Mouse (Mus musculus): Measurements from ENCODE around the gene Map3k6. TPM values are rescaled to one million over a fixed set of nuclear protein-coding genes. Genes with fewer than 3 reads are reported as not detected.
A peak's percentile ranks its signal among the peaks of the same experiment; 100 is the strongest.

The Map3k6 gene
- polyA plus RNA-seq, 1 experiment from 2014 or later: 2.8 TPM

DNA sequence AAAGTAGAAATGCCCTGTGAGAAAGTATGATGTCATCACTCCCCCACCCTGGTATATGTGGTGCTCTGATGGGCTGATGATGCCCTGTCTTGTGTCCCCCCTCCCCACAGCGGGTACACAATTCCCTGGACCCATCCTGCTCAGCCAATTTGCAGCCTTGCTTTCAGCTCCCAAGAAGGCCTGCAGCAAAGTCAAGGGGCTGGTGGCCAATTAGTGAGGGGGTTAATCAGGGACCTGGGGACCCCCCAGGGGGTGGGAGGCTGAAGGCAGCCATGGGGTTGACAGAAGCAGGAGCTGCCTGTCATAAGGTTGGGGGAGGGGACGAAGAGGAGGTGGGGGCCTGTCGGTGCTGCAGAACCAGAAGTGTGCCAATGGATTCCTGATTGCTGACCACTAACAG lies 37.0 kb upstream of the Map3k6 start:
- Histone ChIP-seq H3K27ac (no peak overlapping the region), H3K36me3 (0 out of 2 replicates have a peak, but pooled peaks cover 3% of the 10 kb centered on the region), H3K4me2 (no peak overlapping the region), H3K27me3 (replicated peaks) (peaks cover 18% of the 10 kb centered on the region), H3K9ac (no peak overlapping the region), H3K9me3 (replicated peaks) (no peaks in the 10 kb centered on the region), H3K4me1 (peaks cover 33% of the 10 kb centered on the region), H3K4me3 (no peak overlapping the region)
- 36% methylated on average over 3 of the region's 3 CpGs for WGBS (ENCODE audit: insufficient replicate concordance)
- ATAC-seq: no peak

DNA sequence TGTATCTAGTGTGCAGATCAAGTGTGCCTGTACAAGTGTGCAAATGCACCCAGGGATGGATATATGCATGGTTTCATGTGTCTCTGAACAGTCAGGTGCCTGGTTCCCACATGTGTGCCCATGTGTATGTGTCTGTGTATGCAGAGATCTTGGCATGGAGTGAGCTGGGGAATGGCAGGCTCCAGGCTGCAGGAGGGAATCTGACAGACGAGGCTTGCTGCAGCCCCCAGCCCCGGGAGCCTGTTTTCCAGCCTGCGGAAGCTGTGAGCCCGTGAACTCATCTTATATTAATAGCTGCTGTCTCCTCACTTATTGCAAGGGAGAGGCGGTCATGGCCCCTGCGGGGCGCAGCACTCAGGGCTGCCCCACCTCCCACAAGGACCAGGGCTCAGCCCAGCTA lies 36.2 kb upstream of the Map3k6 start:
- Histone ChIP-seq H3K4me2 (no peak overlapping the region), H3K4me3 (no peak overlapping the region), H3K27me3 (replicated peaks) (peaks cover 26% of the 10 kb centered on the region), H3K9ac (no peak overlapping the region), H3K27ac (no peak overlapping the region; the same call in 1 of the 2 replicates), H3K36me3 (no peaks in the 10 kb centered on the region), H3K4me1 (peaks cover 28% of the 10 kb centered on the region), H3K9me3 (replicated peaks) (no peaks in the 10 kb centered on the region)
- 52% methylated on average over 7 of the region's 7 CpGs for whole genome bisulfite sequencing (ENCODE audit: insufficient replicate concordance)
- ATAC-seq: no peak

DNA sequence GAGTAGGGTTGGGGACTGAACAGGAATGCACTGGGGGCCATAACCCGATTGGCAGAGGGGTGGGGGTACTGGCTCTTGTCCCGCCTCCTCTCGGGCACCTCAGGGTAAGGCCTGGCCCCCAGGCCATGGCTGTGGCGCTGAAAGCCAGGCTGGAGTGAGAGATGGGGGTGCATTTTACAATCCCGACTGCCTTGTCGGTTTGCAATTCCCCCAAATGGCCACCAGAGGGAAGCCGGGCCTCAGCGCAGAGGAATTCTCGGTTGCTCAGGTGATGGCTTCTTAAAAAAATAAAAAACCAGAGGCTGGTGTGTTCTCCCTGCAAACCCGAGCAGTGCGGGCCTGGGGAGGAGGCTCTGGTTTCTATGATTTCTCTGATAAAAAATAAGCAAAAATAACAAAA lies 31.3 kb upstream of the Map3k6 start:
- WGBS (ENCODE audit: insufficient replicate concordance): 3% methylated on average over 11 of the region's 11 CpGs

DNA sequence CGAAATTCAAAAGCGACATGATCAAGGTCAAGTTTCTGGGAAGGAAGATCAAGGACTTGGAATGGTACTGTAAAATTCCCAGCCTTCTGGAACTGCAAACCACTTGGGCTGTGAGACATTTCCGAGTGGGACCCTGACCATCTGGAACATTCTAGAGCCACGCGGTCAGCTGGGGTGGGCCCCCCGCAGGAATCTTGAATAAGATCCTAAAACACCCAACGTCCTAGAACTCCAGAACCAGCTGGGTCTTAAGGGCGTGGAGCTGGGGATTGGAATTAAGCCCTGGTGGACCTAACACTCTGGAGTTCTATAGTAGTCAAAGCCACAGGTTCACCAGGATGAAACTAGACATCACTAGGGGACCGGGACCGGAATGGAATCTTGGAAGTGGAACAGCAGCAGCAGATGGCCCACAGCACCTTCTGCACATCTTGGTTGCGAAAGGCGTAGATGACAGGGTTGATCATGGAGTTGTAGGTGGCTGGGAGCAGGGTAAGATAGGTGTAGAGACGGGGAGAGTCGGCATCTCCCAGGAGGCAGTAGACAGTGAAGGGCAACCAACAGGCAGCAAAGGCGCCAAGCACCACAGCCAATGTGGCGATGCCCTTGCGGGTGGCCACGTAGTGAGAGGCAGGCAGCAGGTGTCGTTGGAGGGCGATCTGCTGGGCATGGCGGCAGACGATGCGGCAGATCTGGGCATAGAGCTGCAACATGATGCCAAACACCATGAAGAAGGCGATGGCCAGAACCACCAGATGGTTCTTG lies 30.4 kb upstream of the Map3k6 start:
- no peak for ATAC-seq
- Histone ChIP-seq H3K4me3 (no peak overlapping the region), H3K4me2 (no peak overlapping the region), H3K27ac (no peak overlapping the region), H3K36me3 (no peaks in the 10 kb centered on the region), H3K9ac (no peak overlapping the region), H3K27me3 (replicated peaks) (peaks cover 74% of the 10 kb centered on the region), H3K9me3 (replicated peaks) (no peaks in the 10 kb centered on the region), H3K4me1 (peaks cover 19% of the 10 kb centered on the region)
- 84% methylated on average over 24 of the region's 24 CpGs for WGBS (ENCODE audit: insufficient replicate concordance)

More for the DNA sequence above, 31.3 kb upstream of the Map3k6 start:
- no peaks in the 10 kb centered on the region for H3K9me3 ChIP-seq (replicated peaks)
- H3K27me3 ChIP-seq (replicated peaks): peaks cover 73% of the 10 kb centered on the region
- H3K27ac ChIP-seq: no peak overlapping the region
- no peak overlapping the region for H3K9ac ChIP-seq
- no peaks in the 10 kb centered on the region for H3K36me3 ChIP-seq
- no peak overlapping the region for H3K4me2 ChIP-seq
- H3K4me1 ChIP-seq: peaks cover 22% of the 10 kb centered on the region
- no peak for ATAC-seq
- no peak overlapping the region for H3K4me3 ChIP-seq

DNA sequence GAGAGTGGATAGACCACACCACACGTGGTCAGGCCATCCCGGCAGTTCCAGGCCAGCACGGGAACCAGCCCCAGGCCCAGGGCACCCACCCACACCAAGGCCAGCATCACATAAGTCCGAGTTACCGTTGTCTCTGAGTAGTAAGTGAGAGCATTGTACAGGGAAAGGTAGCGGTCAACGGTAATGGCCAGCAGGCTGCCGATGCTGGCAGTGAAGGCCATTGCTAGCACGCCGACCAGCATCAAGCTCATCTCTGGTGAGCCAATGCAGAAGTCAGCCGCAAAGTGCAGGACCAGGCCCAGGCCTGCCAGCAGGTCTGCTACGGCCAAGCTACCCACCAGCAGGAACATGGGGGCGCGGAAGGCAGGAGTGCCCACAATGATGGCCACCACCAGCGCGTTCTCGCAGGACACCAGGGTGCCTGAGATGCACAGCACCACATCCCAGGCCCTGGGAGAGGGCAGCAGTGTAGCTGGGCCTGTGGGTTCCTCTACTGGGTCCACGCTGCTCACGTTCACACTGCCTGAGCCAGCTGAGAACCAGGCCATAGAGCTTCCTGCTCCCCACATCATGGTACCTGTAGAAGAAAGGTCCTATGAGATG lies 29.7 kb upstream of the Map3k6 start:
- Histone ChIP-seq H3K4me3 (no peak overlapping the region), H3K9ac (no peak overlapping the region), H3K9me3 (replicated peaks) (no peaks in the 10 kb centered on the region), H3K4me2 (no peak overlapping the region), H3K27ac (no peak overlapping the region), H3K36me3 (no peaks in the 10 kb centered on the region), H3K4me1 (peaks cover 19% of the 10 kb centered on the region), H3K27me3 (replicated peaks) (peaks cover 80% of the 10 kb centered on the region)
- 81% methylated on average over 19 of the region's 19 CpGs for WGBS (ENCODE audit: insufficient replicate concordance)
- no peak for ATAC-seq

GRCm38 (mm10) chr4:133211751-133212561 lies 28.7 kb upstream of the Map3k6 start, which contains the start of the genes Cd164l2 and Gpr3:
Gene Cd164l2, plus strand, starts transcription at chr4:133212131.
Gene Gpr3, minus strand, starts transcription at chr4:133212536.
- Histone ChIP-seq H3K4me1 (peaks cover 19% of the 10 kb centered on the region), H3K9ac (peak within 1 kb of the TSS; percentile 54), H3K4me2 (peak within 1 kb of the TSS; percentile 95), H3K27ac (no peak within 1 kb of the TSS), H3K36me3 (no peaks in the 10 kb centered on the region), H3K9me3 (replicated peaks) (no peaks in the 10 kb centered on the region), H3K27me3 (replicated peaks) (peaks cover 86% of the 10 kb centered on the region), H3K4me3 (peak within 1 kb of the TSS; percentile 65)
- 2% methylated on average over 52 of the region's 52 CpGs for WGBS (ENCODE audit: insufficient replicate concordance)
- ATAC-seq: peak; percentile 36; the same call in 1 of the 2 replicates

DNA sequence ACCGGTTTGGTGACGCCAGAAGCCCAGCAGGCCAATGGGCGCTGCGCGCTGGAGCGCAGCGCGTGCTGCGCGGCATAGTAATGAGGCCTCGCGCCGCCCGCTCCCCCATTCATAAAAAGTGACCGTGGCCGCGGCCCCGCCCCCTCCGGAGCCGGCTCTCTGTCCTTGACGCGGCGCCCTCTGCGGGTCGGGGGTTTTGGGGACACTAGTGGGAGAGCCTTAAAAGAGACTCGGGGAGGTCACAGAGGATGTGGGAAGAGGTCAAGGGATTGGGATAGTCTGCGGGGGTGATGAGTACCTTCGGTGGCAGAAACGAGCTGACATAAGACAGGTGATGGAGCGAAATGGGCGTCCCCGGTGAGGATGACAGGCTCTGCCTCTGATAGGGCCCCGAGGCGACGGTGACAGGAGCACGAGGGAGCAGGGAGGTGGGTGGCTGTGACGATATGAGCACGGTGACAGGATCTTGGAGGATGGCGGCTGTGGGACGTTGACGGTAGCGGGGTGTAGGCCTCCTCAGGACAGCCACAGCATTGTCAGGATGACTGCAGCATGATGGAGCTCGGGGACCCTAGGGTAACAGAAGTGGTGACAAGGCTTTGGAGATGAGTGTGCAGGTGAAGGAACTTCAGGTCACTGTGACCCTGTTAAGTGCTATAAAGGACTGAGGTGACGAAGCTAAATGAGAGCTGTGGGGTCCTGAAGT lies 27.9 kb upstream of the Map3k6 start:
- WGBS (ENCODE audit: insufficient replicate concordance): 3% methylated on average over 44 of the region's 44 CpGs
- Histone ChIP-seq H3K9me3 (replicated peaks) (no peaks in the 10 kb centered on the region), H3K4me3 (peak overlapping the region; percentile 65), H3K4me2 (peak overlapping the region; percentile 95), H3K27ac (no peak overlapping the region), H3K9ac (peak overlapping the region; percentile 54; the same call in 1 of the 2 replicates), H3K4me1 (peaks cover 19% of the 10 kb centered on the region), H3K36me3 (no peaks in the 10 kb centered on the region), H3K27me3 (replicated peaks) (peaks cover 92% of the 10 kb centered on the region)
- ATAC-seq: peak; percentile 79

GRCm38 (mm10) chr4:133213268-133213590 lies 27.4 kb upstream of the Map3k6 start:
- peaks cover 92% of the 10 kb centered on the region for H3K27me3 ChIP-seq (replicated peaks)
- WGBS (ENCODE audit: insufficient replicate concordance): 4% methylated on average over 9 of the region's 9 CpGs
- H3K4me1 ChIP-seq: peaks cover 19% of the 10 kb centered on the region
- H3K9me3 ChIP-seq (replicated peaks): no peaks in the 10 kb centered on the region
- H3K27ac ChIP-seq: no peak overlapping the region
- no peak overlapping the region for H3K4me3 ChIP-seq
- peak overlapping the region; percentile 95 for H3K4me2 ChIP-seq
- ATAC-seq: no peak
- H3K9ac ChIP-seq: no peak overlapping the region
- H3K36me3 ChIP-seq: no peaks in the 10 kb centered on the region

DNA sequence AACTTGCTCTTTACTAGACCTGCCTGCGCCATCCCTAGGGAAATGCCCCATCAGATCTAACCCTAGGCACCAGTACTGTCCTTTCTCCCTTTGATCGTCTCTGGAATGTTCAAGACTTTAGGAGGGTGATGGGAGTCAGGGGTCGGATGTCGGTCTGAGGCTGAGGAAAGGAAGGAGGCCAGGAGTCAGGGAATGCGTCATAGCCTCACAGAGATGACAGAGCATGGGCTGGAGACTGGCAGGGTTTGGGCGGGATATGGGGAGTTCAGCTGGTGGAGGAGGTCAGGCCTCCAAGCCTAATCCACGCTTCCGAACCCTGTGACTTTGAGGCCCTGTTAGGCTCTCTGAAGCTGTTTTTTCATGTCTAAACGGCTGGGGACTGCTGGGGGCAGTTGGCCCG lies 27.0 kb upstream of the Map3k6 start:
- H3K27me3 ChIP-seq (replicated peaks): peaks cover 92% of the 10 kb centered on the region
- 27% methylated on average over 10 of the region's 10 CpGs for WGBS (ENCODE audit: insufficient replicate concordance)
- no peak overlapping the region for H3K4me3 ChIP-seq
- H3K4me1 ChIP-seq: peaks cover 19% of the 10 kb centered on the region
- ATAC-seq: no peak
- H3K36me3 ChIP-seq: no peaks in the 10 kb centered on the region
- peak overlapping the region; percentile 95; the same call in 1 of the 2 replicates for H3K4me2 ChIP-seq
- H3K27ac ChIP-seq: no peak overlapping the region
- H3K9me3 ChIP-seq (replicated peaks): no peaks in the 10 kb centered on the region
- H3K9ac ChIP-seq: no peak overlapping the region

DNA sequence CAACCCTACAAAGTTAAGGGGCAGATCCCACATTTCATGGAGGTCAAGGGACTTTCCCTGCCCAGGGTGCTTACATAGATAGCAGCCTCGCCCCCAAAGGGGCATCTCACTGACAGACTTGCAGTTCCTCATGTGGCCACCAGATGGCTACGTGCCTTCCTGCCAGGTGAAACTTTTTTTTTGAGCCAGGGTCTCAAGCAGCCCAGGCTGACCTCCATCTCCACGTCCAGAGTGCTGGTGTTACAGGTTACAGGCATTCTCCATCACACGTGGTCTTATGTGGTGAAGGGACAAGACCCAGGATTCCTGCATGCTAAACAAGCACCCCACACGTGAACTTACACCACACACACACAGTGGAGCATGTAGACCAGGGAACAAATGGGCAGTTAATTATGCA lies 23.0 kb upstream of the Map3k6 start:
- ATAC-seq: no peak
- H3K27me3 ChIP-seq (replicated peaks): peaks cover 92% of the 10 kb centered on the region
- WGBS (ENCODE audit: insufficient replicate concordance): 5% methylated on average over 5 of the region's 5 CpGs
- H3K27ac ChIP-seq: no peak overlapping the region
- no peak overlapping the region for H3K4me3 ChIP-seq
- no peaks in the 10 kb centered on the region for H3K9me3 ChIP-seq (replicated peaks)
- no peak overlapping the region for H3K9ac ChIP-seq
- H3K4me1 ChIP-seq: peaks cover 19% of the 10 kb centered on the region
- H3K36me3 ChIP-seq: no peaks in the 10 kb centered on the region
- no peak overlapping the region for H3K4me2 ChIP-seq

- Histone ChIP-seq H3K4me1 (peaks cover 9% of the 10 kb centered on the region; the same call in 1 of the 2 replicates), H3K4me3 (no peak overlapping the region), H3K27me3 (replicated peaks) (peaks cover 92% of the 10 kb centered on the region), H3K9me3 (replicated peaks) (no peaks in the 10 kb centered on the region), H3K4me2 (no peak overlapping the region), H3K9ac (no peak overlapping the region), H3K27ac (no peak overlapping the region), H3K36me3 (no peaks in the 10 kb centered on the region)
- ATAC-seq: no peak
- 50% methylated on average over 3 of the region's 3 CpGs for WGBS (ENCODE audit: insufficient replicate concordance)
These were observed 21.9 kb upstream of the Map3k6 start for GRCm38 (mm10) chr4:133218745-133219144.
